Mouse (Mus musculus): Measurements from ENCODE around the gene Zscan22. TPM values are rescaled to one million over a fixed set of nuclear protein-coding genes. Genes with fewer than 3 reads are reported as not detected.

Gene Zscan22
- polyA plus RNA-seq, 1 experiment from 2014 or later: 10.4 TPM

- WGBS: 8% methylated on average over 35 of the region's 35 CpGs
- Histone ChIP-seq H3K36me3 (ENCODE audit: control insufficient read depth, insufficient read depth, low read length) (no peaks in the 10 kb centered on the region), H3K4me3 (ENCODE audit: low read length) (peak overlapping the region; percentile 48), H3K4me2 (ENCODE audit: low read length) (peak overlapping the region; percentile 93), H3K9me3 (ENCODE audit: control insufficient read depth, low read length) (no peaks in the 10 kb centered on the region), H3K27me3 (replicated peaks; ENCODE audit: control insufficient read depth, insufficient read depth, low read length) (no peaks in the 10 kb centered on the region), H3K27ac (ENCODE audit: low read depth, low read length) (peak overlapping the region; percentile 83), H3K4me1 (ENCODE audit: control insufficient read depth, insufficient read depth, low read depth, low read length) (peaks cover 9% of the 10 kb centered on the region), H3K9ac (ENCODE audit: low read depth, low read length) (peak overlapping the region; percentile 72)
- ATAC-seq: peak; percentile 98
Observed at GRCm38 (mm10) chr7:12949032-12949871, 51.6 kb downstream of the Zscan22 start.

GRCm38 (mm10) chr7:12949872-12950229, 52.2 kb downstream of the Zscan22 start:
- H3K9ac ChIP-seq (ENCODE audit: low read depth, low read length): peak overlapping the region; percentile 72
- H3K4me3 ChIP-seq (ENCODE audit: low read length): peak overlapping the region; percentile 48
- H3K4me1 ChIP-seq (ENCODE audit: control insufficient read depth, insufficient read depth, low read depth, low read length): peaks cover 9% of the 10 kb centered on the region
- H3K27me3 ChIP-seq (replicated peaks; ENCODE audit: control insufficient read depth, insufficient read depth, low read length): no peaks in the 10 kb centered on the region
- peak overlapping the region; percentile 93 for H3K4me2 ChIP-seq (ENCODE audit: low read length)
- peak; percentile 12 for ATAC-seq
- H3K27ac ChIP-seq (ENCODE audit: low read depth, low read length): peak overlapping the region; percentile 81
- H3K9me3 ChIP-seq (ENCODE audit: control insufficient read depth, low read length): no peaks in the 10 kb centered on the region
- WGBS: 11% methylated on average over 16 of the region's 16 CpGs
- no peaks in the 10 kb centered on the region for H3K36me3 ChIP-seq (ENCODE audit: control insufficient read depth, insufficient read depth, low read length)

GRCm38 (mm10) chr7:12954896-12955295, 57.3 kb downstream of the Zscan22 start:
- no peak for ATAC-seq
- 49% methylated on average over 3 of the region's 3 CpGs for whole genome bisulfite sequencing
- H3K9me3 ChIP-seq (ENCODE audit: control insufficient read depth, low read length): no peaks in the 10 kb centered on the region

GRCm38 (mm10) chr7:12957511-12957910, 59.9 kb downstream of the Zscan22 start:
- H3K27ac ChIP-seq (ENCODE audit: low read depth, low read length): no peak overlapping the region
- no peak overlapping the region for H3K9ac ChIP-seq (ENCODE audit: low read depth, low read length)
- no peak overlapping the region for H3K4me3 ChIP-seq (ENCODE audit: low read length)
- WGBS: 76% methylated on average over 5 of the region's 5 CpGs
- H3K4me2 ChIP-seq (ENCODE audit: low read length): no peak overlapping the region
- no peak for ATAC-seq
- H3K4me1 ChIP-seq (ENCODE audit: control insufficient read depth, insufficient read depth, low read depth, low read length): peaks cover 5% of the 10 kb centered on the region
- no peaks in the 10 kb centered on the region for H3K9me3 ChIP-seq (ENCODE audit: control insufficient read depth, low read length)
- H3K36me3 ChIP-seq (ENCODE audit: control insufficient read depth, insufficient read depth, low read length): no peaks in the 10 kb centered on the region
- H3K27me3 ChIP-seq (replicated peaks; ENCODE audit: control insufficient read depth, insufficient read depth, low read length): no peaks in the 10 kb centered on the region

More at GRCm38 (mm10) chr7:12954896-12955295, 57.3 kb downstream of the Zscan22 start:
- Histone ChIP-seq H3K27me3 (replicated peaks; ENCODE audit: control insufficient read depth, insufficient read depth, low read length) (no peaks in the 10 kb centered on the region), H3K27ac (ENCODE audit: low read depth, low read length) (no peak overlapping the region), H3K36me3 (ENCODE audit: control insufficient read depth, insufficient read depth, low read length) (no peaks in the 10 kb centered on the region), H3K4me1 (ENCODE audit: control insufficient read depth, insufficient read depth, low read depth, low read length) (peaks cover 4% of the 10 kb centered on the region), H3K4me2 (ENCODE audit: low read length) (no peak overlapping the region), H3K4me3 (ENCODE audit: low read length) (no peak overlapping the region), H3K9ac (ENCODE audit: low read depth, low read length) (no peak overlapping the region)

Other genes starting within 250 kb of the Zscan22 start
- gene Vmn2r55, start 212.8 kb upstream of the Zscan22 start, polyA plus RNA-seq (2015; fragmentation: Nextera tagmentation; extraction: Ambion mirVana): not detected in 2 replicates
- 0.03 TPM in 1 of 2 replicates, not detected in the other for gene Vmn2r56, start 162.8 kb upstream of the Zscan22 start, polyA plus RNA-seq (2015; fragmentation: Nextera tagmentation; extraction: Ambion mirVana)
- 35.3 and 36.2 TPM in 2 replicates for gene Zscan18, start 94.2 kb upstream of the Zscan22 start, polyA plus RNA-seq (2015; fragmentation: Nextera tagmentation; extraction: Ambion mirVana)
- 23.8 and 31.0 TPM in 2 replicates for gene Zfp329, start 79.0 kb upstream of the Zscan22 start, polyA plus RNA-seq (2015; fragmentation: Nextera tagmentation; extraction: Ambion mirVana)
- gene Zfp110, start 63.1 kb upstream of the Zscan22 start, polyA plus RNA-seq (2015; fragmentation: Nextera tagmentation; extraction: Ambion mirVana): 24.7 and 30.6 TPM in 2 replicates
- gene Zfp128, start 16.6 kb upstream of the Zscan22 start, polyA plus RNA-seq (2015; fragmentation: Nextera tagmentation; extraction: Ambion mirVana): 6.8 and 7.1 TPM in 2 replicates
- gene Rps5, start 24.5 kb downstream of the Zscan22 start, polyA plus RNA-seq (2015; fragmentation: Nextera tagmentation; extraction: Ambion mirVana): 564 and 566 TPM in 2 replicates
- gene Rnf225, start 29.6 kb downstream of the Zscan22 start, polyA plus RNA-seq (2015; fragmentation: Nextera tagmentation; extraction: Ambion mirVana): 1.2 and 1.3 TPM in 2 replicates
- gene Zfp324, start 68.0 kb downstream of the Zscan22 start, polyA plus RNA-seq (2015; fragmentation: Nextera tagmentation; extraction: Ambion mirVana): 11.9 and 13.5 TPM in 2 replicates
- gene Zfp446, start 80.0 kb downstream of the Zscan22 start, polyA plus RNA-seq (2015; fragmentation: Nextera tagmentation; extraction: Ambion mirVana): 11.9 and 12.4 TPM in 2 replicates
- 0.38 and 0.46 TPM in 2 replicates for gene Slc27a5, start 100.4 kb downstream of the Zscan22 start, polyA plus RNA-seq (2015; fragmentation: Nextera tagmentation; extraction: Ambion mirVana)
- gene Trim28, start 101.3 kb downstream of the Zscan22 start, polyA plus RNA-seq (2015; fragmentation: Nextera tagmentation; extraction: Ambion mirVana): 165 and 195 TPM in 2 replicates
- 38.3 and 41.4 TPM in 2 replicates for gene Zbtb45, start 112.2 kb downstream of the Zscan22 start, polyA plus RNA-seq (2015; fragmentation: Nextera tagmentation; extraction: Ambion mirVana)
- gene Chmp2a, start 137.0 kb downstream of the Zscan22 start, polyA plus RNA-seq (2015; fragmentation: Nextera tagmentation; extraction: Ambion mirVana): 174 TPM in 2 replicates
- gene Ube2m, start 140.5 kb downstream of the Zscan22 start, polyA plus RNA-seq (2015; fragmentation: Nextera tagmentation; extraction: Ambion mirVana): 41.3 and 64.6 TPM in 2 replicates
- gene Mzf1, start 156.9 kb downstream of the Zscan22 start, polyA plus RNA-seq (2015; fragmentation: Nextera tagmentation; extraction: Ambion mirVana): 9.3 and 9.7 TPM in 2 replicates
- gene Vmn1r85, start 197.4 kb downstream of the Zscan22 start, polyA plus RNA-seq (2015; fragmentation: Nextera tagmentation; extraction: Ambion mirVana): 0.34 TPM in 2 replicates
- not detected in 2 replicates for gene Vmn1r86, start 222.1 kb downstream of the Zscan22 start, polyA plus RNA-seq (2015; fragmentation: Nextera tagmentation; extraction: Ambion mirVana)
- not detected in 2 replicates for gene Vmn1r87, start 242.3 kb downstream of the Zscan22 start, polyA plus RNA-seq (2015; fragmentation: Nextera tagmentation; extraction: Ambion mirVana)